Mouse (Mus musculus): ENCODE results near the gene Wdpcp. TPM values are rescaled to one million over a fixed set of nuclear protein-coding genes. Genes with fewer than 3 reads are reported as not detected.

Gene Wdpcp
- total and polyA plus RNA-seq, 3 experiments = 0.21 to 6.3 (median 3.9) TPM

GRCm38 (mm10) chr11:21638341-21638740, 66.3 kb downstream of the Wdpcp start:
- ATAC-seq (ENCODE audit: extremely low read depth, insufficient number of reproducible peaks, low FRiP score, poor library complexity, severe bottlenecking) (no peak), DNase-seq (ENCODE audit: low spot score) (no peak)
- no peak overlapping the region for H3K4me3 ChIP-seq (ENCODE audit: low read depth, low read length)
- TF ChIP-seq CTCF (IDR thresholded peaks at IDR 0.05; ENCODE audit: low read depth, low read length) = no peak
- TF ChIP-seq GATA1 (IDR thresholded peaks at IDR 0.05; ENCODE audit: borderline replicate concordance, low read length) = no peak
- TF ChIP-seq POLR2AphosphoS5 (IDR thresholded peaks at IDR 0.05; ENCODE audit: insufficient replicate concordance, low read depth, low read length) = no peak
- TF ChIP-seq GATA2 (IDR thresholded peaks at IDR 0.05; ENCODE audit: borderline replicate concordance, low read depth, low read length) = no peak
- TF ChIP-seq TAL1 (conservative IDR thresholded peaks at IDR 0.05; ENCODE audit: low read depth, low read length) = no peak
- no peaks in the 10 kb centered on the region for H3K9me3 ChIP-seq (replicated peaks)
- no peaks in the 10 kb centered on the region for H3K36me3 ChIP-seq (replicated peaks)
- no peaks in the 10 kb centered on the region for H3K4me1 ChIP-seq (ENCODE audit: insufficient read depth, low read depth, low read length)
- H3K27me3 ChIP-seq (ENCODE audit: insufficient read depth, low read length) = peaks cover 6% of the 10 kb centered on the region; the same call in 1 of the 2 replicates

GRCm38 (mm10) chr11:21639534-21639933, 67.5 kb downstream of the Wdpcp start:
- 0 out of 2 replicates have a peak, but pooled peaks cover 2% of the 10 kb centered on the region for H3K4me1 ChIP-seq (ENCODE audit: insufficient read depth, low read depth, low read length)
- H3K27me3 ChIP-seq (ENCODE audit: insufficient read depth, low read length) = peaks cover 4% of the 10 kb centered on the region; the same call in 1 of the 2 replicates
- TF ChIP-seq GATA1 (IDR thresholded peaks at IDR 0.05; ENCODE audit: borderline replicate concordance, low read length) (no peak), TAL1 (conservative IDR thresholded peaks at IDR 0.05; ENCODE audit: low read depth, low read length) (no peak), CTCF (IDR thresholded peaks at IDR 0.05; ENCODE audit: low read depth, low read length) (no peak), POLR2AphosphoS5 (IDR thresholded peaks at IDR 0.05; ENCODE audit: insufficient replicate concordance, low read depth, low read length) (no peak), GATA2 (IDR thresholded peaks at IDR 0.05; ENCODE audit: borderline replicate concordance, low read depth, low read length) (no peak)
- H3K4me3 ChIP-seq (ENCODE audit: low read depth, low read length) = no peak overlapping the region
- ATAC-seq (ENCODE audit: extremely low read depth, insufficient number of reproducible peaks, low FRiP score, poor library complexity, severe bottlenecking) = no peak
- DNase-seq (ENCODE audit: low spot score) = no peak
- no peaks in the 10 kb centered on the region for H3K9me3 ChIP-seq (replicated peaks)
- H3K36me3 ChIP-seq (replicated peaks) = no peaks in the 10 kb centered on the region

- Histone ChIP-seq H3K4me1 (ENCODE audit: insufficient read depth, low read depth, low read length) (0 out of 2 replicates have a peak, but pooled peaks cover 2% of the 10 kb centered on the region), H3K36me3 (replicated peaks) (no peaks in the 10 kb centered on the region), H3K27me3 (ENCODE audit: insufficient read depth, low read length) (peaks cover 10% of the 10 kb centered on the region; the same call in 1 of the 2 replicates), H3K9me3 (replicated peaks) (no peaks in the 10 kb centered on the region), H3K4me3 (ENCODE audit: low read depth, low read length) (no peak overlapping the region)
- ATAC-seq (ENCODE audit: extremely low read depth, insufficient number of reproducible peaks, low FRiP score, poor library complexity, severe bottlenecking) (no peak), DNase-seq (ENCODE audit: low spot score) (no peak)
- TF ChIP-seq GATA1 (IDR thresholded peaks at IDR 0.05; ENCODE audit: borderline replicate concordance, low read length) (no peak), POLR2AphosphoS5 (IDR thresholded peaks at IDR 0.05; ENCODE audit: insufficient replicate concordance, low read depth, low read length) (no peak), GATA2 (IDR thresholded peaks at IDR 0.05; ENCODE audit: borderline replicate concordance, low read depth, low read length) (no peak), TAL1 (conservative IDR thresholded peaks at IDR 0.05; ENCODE audit: low read depth, low read length) (no peak), CTCF (IDR thresholded peaks at IDR 0.05; ENCODE audit: low read depth, low read length) (no peak)
Observed at GRCm38 (mm10) chr11:21644231-21644630, 72.2 kb downstream of the Wdpcp start.

- Histone ChIP-seq H3K27me3 (ENCODE audit: insufficient read depth, low read length) (peaks cover 10% of the 10 kb centered on the region; the same call in 1 of the 2 replicates), H3K4me3 (ENCODE audit: low read depth, low read length) (no peak overlapping the region), H3K36me3 (replicated peaks) (no peaks in the 10 kb centered on the region), H3K4me1 (ENCODE audit: insufficient read depth, low read depth, low read length) (0 out of 2 replicates have a peak, but pooled peaks cover 2% of the 10 kb centered on the region), H3K9me3 (replicated peaks) (no peaks in the 10 kb centered on the region)
- TF ChIP-seq TAL1 (conservative IDR thresholded peaks at IDR 0.05; ENCODE audit: low read depth, low read length) (no peak), CTCF (IDR thresholded peaks at IDR 0.05; ENCODE audit: low read depth, low read length) (no peak), GATA2 (IDR thresholded peaks at IDR 0.05; ENCODE audit: borderline replicate concordance, low read depth, low read length) (no peak)
- no peak for DNase-seq (ENCODE audit: low spot score)
- no peak for ATAC-seq (ENCODE audit: extremely low read depth, insufficient number of reproducible peaks, low FRiP score, poor library complexity, severe bottlenecking)
Observed at GRCm38 (mm10) chr11:21646136-21646535, 74.1 kb downstream of the Wdpcp start.

- H3K4me3 ChIP-seq (ENCODE audit: low read depth, low read length) = no peak overlapping the region
- no peaks in the 10 kb centered on the region for H3K4me1 ChIP-seq (ENCODE audit: insufficient read depth, low read depth, low read length)
- no peaks in the 10 kb centered on the region for H3K27me3 ChIP-seq (ENCODE audit: insufficient read depth, low read length)
- DNase-seq (ENCODE audit: low spot score) (no peak), ATAC-seq (ENCODE audit: extremely low read depth, insufficient number of reproducible peaks, low FRiP score, poor library complexity, severe bottlenecking) (no peak)
- H3K36me3 ChIP-seq (replicated peaks) = no peaks in the 10 kb centered on the region
- TF ChIP-seq GATA2 (IDR thresholded peaks at IDR 0.05; ENCODE audit: borderline replicate concordance, low read depth, low read length) (no peak), GATA1 (IDR thresholded peaks at IDR 0.05; ENCODE audit: borderline replicate concordance, low read length) (no peak), POLR2AphosphoS5 (IDR thresholded peaks at IDR 0.05; ENCODE audit: insufficient replicate concordance, low read depth, low read length) (no peak), CTCF (IDR thresholded peaks at IDR 0.05; ENCODE audit: low read depth, low read length) (no peak), TAL1 (conservative IDR thresholded peaks at IDR 0.05; ENCODE audit: low read depth, low read length) (no peak)
- no peaks in the 10 kb centered on the region for H3K9me3 ChIP-seq (replicated peaks)
Observed at GRCm38 (mm10) chr11:21658985-21659384, 87.0 kb downstream of the Wdpcp start.

- TF ChIP-seq GATA1 (IDR thresholded peaks at IDR 0.05; ENCODE audit: borderline replicate concordance, low read length) = no peak
- no peak for TF ChIP-seq TAL1 (conservative IDR thresholded peaks at IDR 0.05; ENCODE audit: low read depth, low read length)
- no peak for TF ChIP-seq POLR2AphosphoS5 (IDR thresholded peaks at IDR 0.05; ENCODE audit: insufficient replicate concordance, low read depth, low read length)
- TF ChIP-seq GATA2 (IDR thresholded peaks at IDR 0.05; ENCODE audit: borderline replicate concordance, low read depth, low read length) = no peak
- no peak for TF ChIP-seq CTCF (IDR thresholded peaks at IDR 0.05; ENCODE audit: low read depth, low read length)
- ATAC-seq (ENCODE audit: extremely low read depth, insufficient number of reproducible peaks, low FRiP score, poor library complexity, severe bottlenecking) = no peak
Observed at GRCm38 (mm10) chr11:21677034-21677433, 105.0 kb downstream of the Wdpcp start.

More at GRCm38 (mm10) chr11:21677034-21677433, 105.0 kb downstream of the Wdpcp start:
- no peaks in the 10 kb centered on the region for H3K36me3 ChIP-seq (replicated peaks)
- H3K4me1 ChIP-seq (ENCODE audit: insufficient read depth, low read depth, low read length) = no peaks in the 10 kb centered on the region
- H3K9me3 ChIP-seq (replicated peaks) = no peaks in the 10 kb centered on the region
- H3K27me3 ChIP-seq (ENCODE audit: insufficient read depth, low read length) = no peaks in the 10 kb centered on the region
- no peak for DNase-seq (ENCODE audit: low spot score)
- H3K4me3 ChIP-seq (ENCODE audit: low read depth, low read length) = no peak overlapping the region
